Mouse (Mus musculus) midbrain, embryonic 14.5 days (tissue): ENCODE results near the gene Reln. TPM values are rescaled to one million over a fixed set of nuclear protein-coding genes. Genes with fewer than 3 reads are reported as not detected.

ENCODE experiments used
- ATAC-seq: fragments of 200-750 bp; cut with Nextera tagmentation; 2 replicates; pipeline ENCODE4 v1.8.0; 2017; ENCODE audit warnings: moderate number of reproducible peaks, moderate library complexity; ENCODE audit not compliant: low FRiP score, low TSS enrichment
- DNase-seq: peaks from one replicate; pipeline ENCODE4 v3.0.0-alpha.2; 2015
- H3K27ac ChIP-seq: fragments of 300-500 bp; sonication (generic); replicated peaks from 2 replicates; pipeline ENCODE4 v1.5.1; 2014; ENCODE audit warnings: mild to moderate bottlenecking, low read depth, low read length, moderate library complexity
- H3K27me3 ChIP-seq: fragments of 300-500 bp; sonication (generic); 2 replicates; pipeline ENCODE4 v1.6.1; 2014; ENCODE audit warnings: low read length, control low read depth, mixed read lengths; ENCODE audit not compliant: control insufficient read depth, insufficient read depth
- H3K36me3 ChIP-seq: fragments of 300-500 bp; sonication (generic); 2 replicates; pipeline ENCODE4 v1.6.1; 2014; ENCODE audit warnings: low read length, control low read depth; ENCODE audit not compliant: control insufficient read depth, insufficient read depth
- H3K4me1 ChIP-seq: fragments of 300-500 bp; sonication (generic); 2 replicates; pipeline ENCODE4 v1.6.1; 2014; ENCODE audit warnings: mild to moderate bottlenecking, antibody characterized with exemption, low read length, control low read depth; ENCODE audit not compliant: control insufficient read depth, insufficient read depth
- H3K4me2 ChIP-seq: fragments of 300-500 bp; sonication (generic); 2 replicates; pipeline ENCODE4 v1.6.1; 2014; ENCODE audit warnings: mild to moderate bottlenecking, low read length, moderate library complexity
- H3K4me3 ChIP-seq: fragments of 300-500 bp; sonication (generic); replicated peaks from 2 replicates; pipeline ENCODE4 v1.5.1; 2014; ENCODE audit warnings: low read depth, low read length
- H3K9ac ChIP-seq: fragments of 300-500 bp; sonication (generic); replicated peaks from 2 replicates; pipeline ENCODE4 v1.6.1; 2014; ENCODE audit warnings: mild to moderate bottlenecking, low read length, moderate library complexity
- H3K9me3 ChIP-seq: fragments of 300-500 bp; sonication (generic); 2 replicates; pipeline ENCODE4 v1.6.1; 2016; ENCODE audit warnings: low read length, control low read depth, mixed read lengths; ENCODE audit not compliant: control insufficient read depth
- WGBS: fragments of 180-500 bp; shearing (Covaris S2); extraction: QIAGEN DNeasy Blood & Tissue Kit; methylation state at CpG from one replicate; pipeline ENCODE4 v1.1.7; 2014; 5-methylcytosine and 5-hydroxymethylcytosine counted together
- polyA plus RNA-seq: library from polyadenylated mRNA; unstranded; fragments of >200 nt; fragmentation: Nextera tagmentation; extraction: Ambion mirVana; gene quantifications from 2 replicates; pipeline ENCODE4 v1.2.1, GENCODE M21; 2014

Gene Reln
- polyA plus RNA-seq, 1 experiment from 2014 or later: 72.4 TPM

- 90% methylated on average over 5 of the region's 5 CpGs for WGBS
- Histone ChIP-seq H3K4me3 (no peak overlapping the region), H3K27ac (no peak overlapping the region)
These were observed 43.7 kb downstream of the Reln start for GRCm38 (mm10) chr5:22300788-22301187.

GRCm38 (mm10) chr5:22300046-22300445, 44.5 kb downstream of the Reln start:
- Histone ChIP-seq H3K27me3 (no peaks in the 10 kb centered on the region), H3K9ac (no peak overlapping the region), H3K4me1 (peaks cover 8% of the 10 kb centered on the region), H3K9me3 (no peaks in the 10 kb centered on the region), H3K4me2 (no peak overlapping the region), H3K4me3 (no peak overlapping the region), H3K27ac (no peak overlapping the region), H3K36me3 (no peaks in the 10 kb centered on the region)
- no peak for ATAC-seq
- WGBS: 87% methylated on average over 6 of the region's 6 CpGs
- DNase-seq: no peak

More at GRCm38 (mm10) chr5:22300788-22301187, 43.7 kb downstream of the Reln start:
- Histone ChIP-seq H3K4me2 (no peak overlapping the region), H3K9ac (no peak overlapping the region), H3K4me1 (peaks cover 6% of the 10 kb centered on the region), H3K36me3 (no peaks in the 10 kb centered on the region), H3K27me3 (no peaks in the 10 kb centered on the region), H3K9me3 (no peaks in the 10 kb centered on the region)
- ATAC-seq (no peak), DNase-seq (no peak)

- no peaks in the 10 kb centered on the region for H3K27me3 ChIP-seq
- ATAC-seq: no peak
- no peak overlapping the region for H3K9ac ChIP-seq
- 0 out of 2 replicates have a peak, but pooled peaks cover 3% of the 10 kb centered on the region for H3K4me1 ChIP-seq
- WGBS: 51% methylated on average over 6 of the region's 6 CpGs
- no peaks in the 10 kb centered on the region for H3K36me3 ChIP-seq
- no peak overlapping the region for H3K4me3 ChIP-seq
- no peaks in the 10 kb centered on the region for H3K9me3 ChIP-seq
- H3K27ac ChIP-seq: no peak overlapping the region
- DNase-seq: no peak
- no peak overlapping the region for H3K4me2 ChIP-seq
These were observed 49.3 kb downstream of the Reln start for GRCm38 (mm10) chr5:22295161-22295560.

- Histone ChIP-seq H3K9ac (no peak overlapping the region), H3K4me2 (no peak overlapping the region), H3K27me3 (no peaks in the 10 kb centered on the region), H3K4me1 (0 out of 2 replicates have a peak, but pooled peaks cover 3% of the 10 kb centered on the region), H3K9me3 (no peaks in the 10 kb centered on the region), H3K36me3 (no peaks in the 10 kb centered on the region), H3K4me3 (no peak overlapping the region), H3K27ac (no peak overlapping the region)
- WGBS: 76% methylated on average over 4 of the region's 4 CpGs
- no peak for DNase-seq
- ATAC-seq: no peak
These were observed 53.1 kb downstream of the Reln start for GRCm38 (mm10) chr5:22291409-22291808.

- ATAC-seq (no peak), DNase-seq (peak; percentile 40)
- peaks cover 7% of the 10 kb centered on the region; the same call in 1 of the 2 replicates for H3K4me1 ChIP-seq
- H3K36me3 ChIP-seq: no peaks in the 10 kb centered on the region
- no peaks in the 10 kb centered on the region for H3K27me3 ChIP-seq
- no peak overlapping the region for H3K4me3 ChIP-seq
- no peak overlapping the region for H3K4me2 ChIP-seq
- H3K9me3 ChIP-seq: no peaks in the 10 kb centered on the region
- WGBS: 54% methylated on average over 4 of the region's 4 CpGs
- no peak overlapping the region for H3K9ac ChIP-seq
- no peak overlapping the region for H3K27ac ChIP-seq
These were observed 59.1 kb downstream of the Reln start for GRCm38 (mm10) chr5:22285396-22285795.

GRCm38 (mm10) chr5:22282141-22282665, 62.3 kb downstream of the Reln start:
- DNase-seq (peak; percentile 57), ATAC-seq (no peak)
- H3K9me3 ChIP-seq: no peaks in the 10 kb centered on the region
- no peaks in the 10 kb centered on the region for H3K36me3 ChIP-seq
- H3K27me3 ChIP-seq: no peaks in the 10 kb centered on the region
- no peak overlapping the region for H3K4me3 ChIP-seq
- WGBS: 18% methylated on average over 7 of the region's 7 CpGs
- 0 out of 2 replicates have a peak overlapping the region, but pooled peaks have one; percentile 14 for H3K27ac ChIP-seq
- H3K4me1 ChIP-seq: peaks cover 7% of the 10 kb centered on the region; the same call in 1 of the 2 replicates
- no peak overlapping the region for H3K4me2 ChIP-seq
- H3K9ac ChIP-seq: no peak overlapping the region

- ATAC-seq (0 out of 2 replicates have a peak, but pooled peaks have one; percentile 19), DNase-seq (no peak)
- Histone ChIP-seq H3K9me3 (no peaks in the 10 kb centered on the region), H3K4me3 (no peak overlapping the region), H3K27ac (no peak overlapping the region), H3K4me2 (no peak overlapping the region), H3K27me3 (no peaks in the 10 kb centered on the region), H3K9ac (no peak overlapping the region), H3K36me3 (no peaks in the 10 kb centered on the region), H3K4me1 (peaks cover 7% of the 10 kb centered on the region; the same call in 1 of the 2 replicates)
- 81% methylated on average over 2 of the region's 2 CpGs for WGBS
These were observed 63.9 kb downstream of the Reln start for GRCm38 (mm10) chr5:22280534-22281164.

- 90% methylated on average over 4 of the region's 4 CpGs for WGBS
- Histone ChIP-seq H3K9me3 (no peaks in the 10 kb centered on the region), H3K4me1 (peaks cover 7% of the 10 kb centered on the region; the same call in 1 of the 2 replicates), H3K27me3 (no peaks in the 10 kb centered on the region), H3K27ac (no peak overlapping the region), H3K36me3 (no peaks in the 10 kb centered on the region), H3K9ac (no peak overlapping the region), H3K4me3 (no peak overlapping the region), H3K4me2 (no peak overlapping the region)
- ATAC-seq (no peak), DNase-seq (no peak)
These were observed 65.3 kb downstream of the Reln start for GRCm38 (mm10) chr5:22279201-22279600.

- Histone ChIP-seq H3K27me3 (no peaks in the 10 kb centered on the region), H3K9ac (no peak overlapping the region), H3K4me1 (no peaks in the 10 kb centered on the region), H3K36me3 (no peaks in the 10 kb centered on the region), H3K4me3 (no peak overlapping the region), H3K4me2 (no peak overlapping the region), H3K27ac (no peak overlapping the region), H3K9me3 (no peaks in the 10 kb centered on the region)
- 94% methylated on average over 4 of the region's 4 CpGs for WGBS
- no peak for ATAC-seq
- no peak for DNase-seq
These were observed 70.4 kb downstream of the Reln start for GRCm38 (mm10) chr5:22274134-22274533.
